Mouse (Mus musculus) thymus, adult 2 months (tissue): Measurements from ENCODE around the gene Lhfp.

Experiments
- CTCF ChIP-seq: fragments of 200-500 bp; IDR thresholded peaks from 2 replicates; pipeline ENCODE4 v1.5.1; 2012; ENCODE audit warnings: mild to moderate bottlenecking, control low read depth, low read length, moderate library complexity, borderline replicate concordance; ENCODE audit not compliant: control insufficient read depth, poor library complexity, insufficient read depth; ENCODE audit errors: extremely low read depth
- POLR2A ChIP-seq: fragments of 200-500 bp; IDR thresholded peaks from 2 replicates; pipeline ENCODE4 v1.6.1; 2012; ENCODE audit warnings: mild to moderate bottlenecking, low read length, control low read depth, moderate library complexity; ENCODE audit not compliant: control insufficient read depth, poor library complexity, insufficient read depth; ENCODE audit errors: extremely low read depth

GRCm38 (mm10) chr3:53089921-53090320 is 48.6 kb downstream of the Lhfp start:
- no peak for TF ChIP-seq CTCF
- TF ChIP-seq POLR2A, result no peak
